Mouse (Mus musculus) adrenal gland, postnatal 14 days (tissue): Measurements from ENCODE around the gene Gif. TPM values are rescaled to one million over a fixed set of nuclear protein-coding genes. Genes with fewer than 3 reads are reported as not detected.

Source experiments
- DNase-seq: peaks from one replicate; pipeline ENCODE4 v3.0.0; 2021; ENCODE audit warnings: mixed read lengths
- long read RNA-seq, 2 experiments: library from polyadenylated mRNA; stranded (forward); transcript quantifications; one replicate each; pipeline ENCODE4 v2.0.0; 2021
- total RNA-seq: library from RNA; stranded (reverse); gene quantifications from 2 replicates; pipeline ENCODE4 v1.2.3, GENCODE M21; 2021

The Gif gene
- not detected in 2 replicates for total RNA-seq
- long read RNA-seq, experiment 1 = 0 reads
- long read RNA-seq, experiment 2 = 0 reads

DNA sequence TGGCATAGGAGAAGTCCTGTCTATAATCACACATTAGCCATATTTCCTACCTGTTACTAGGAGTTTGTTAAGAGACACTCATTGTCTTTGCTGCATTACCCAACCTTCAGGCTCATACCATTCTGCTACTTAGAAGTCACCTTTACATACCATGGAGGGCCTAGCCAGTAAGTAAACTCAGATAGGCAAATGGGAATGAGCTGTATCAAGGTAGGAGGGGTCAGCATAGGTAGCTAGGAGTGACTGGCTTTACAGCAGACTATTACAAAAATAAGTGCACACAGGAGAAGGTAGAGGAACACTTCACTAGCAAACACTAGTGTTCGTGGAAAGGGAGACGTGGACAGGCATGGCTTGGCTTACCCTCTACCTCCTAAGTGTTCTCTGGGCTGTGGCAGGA lies at the start of gene Gif:
Gene Gif, plus strand, starts transcription at position 257 of the 400 bp plus-strand sequence.
- DNase-seq = no peak

DNA sequence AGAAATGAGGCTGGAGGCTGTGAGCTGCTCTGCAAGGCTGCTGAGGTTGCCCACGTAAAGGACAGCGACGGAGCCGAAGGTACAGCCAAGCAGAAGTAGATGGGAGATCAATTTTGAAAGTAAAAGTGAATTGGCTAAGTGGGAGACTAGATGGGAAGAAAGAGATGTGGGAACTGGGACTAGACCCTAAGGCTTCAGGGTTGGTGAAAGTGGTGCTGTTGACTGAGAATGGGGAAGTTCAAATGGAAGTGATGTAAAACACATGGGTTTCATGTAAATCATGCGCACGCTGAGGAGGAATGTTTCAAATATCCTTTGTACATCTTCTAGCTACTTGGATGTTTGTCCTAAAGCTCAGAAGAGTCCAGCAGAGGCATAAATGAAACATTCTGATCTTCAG lies 49.0 kb upstream of the Gif start:
- no peak for DNase-seq

DNA sequence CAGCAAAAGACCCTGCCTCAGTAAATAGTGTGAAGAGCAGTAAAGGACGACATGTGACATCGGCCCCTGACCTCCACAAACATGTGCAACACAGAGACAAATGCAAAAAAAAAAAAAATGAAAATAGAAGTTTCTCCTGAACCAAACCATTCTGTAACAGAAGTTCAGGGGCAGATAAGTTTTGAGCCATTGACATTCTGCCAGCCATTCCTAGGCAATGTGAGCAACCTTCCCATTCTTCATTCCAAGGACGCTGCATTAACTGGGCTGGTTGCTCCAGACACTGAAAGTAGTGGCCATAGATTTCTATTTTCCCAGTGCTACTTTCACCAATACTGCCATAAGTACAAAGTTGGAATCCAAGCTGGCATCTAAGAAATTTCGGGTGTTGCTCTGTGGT lies 34.9 kb upstream of the Gif start:
- DNase-seq = peak; percentile 38

DNA sequence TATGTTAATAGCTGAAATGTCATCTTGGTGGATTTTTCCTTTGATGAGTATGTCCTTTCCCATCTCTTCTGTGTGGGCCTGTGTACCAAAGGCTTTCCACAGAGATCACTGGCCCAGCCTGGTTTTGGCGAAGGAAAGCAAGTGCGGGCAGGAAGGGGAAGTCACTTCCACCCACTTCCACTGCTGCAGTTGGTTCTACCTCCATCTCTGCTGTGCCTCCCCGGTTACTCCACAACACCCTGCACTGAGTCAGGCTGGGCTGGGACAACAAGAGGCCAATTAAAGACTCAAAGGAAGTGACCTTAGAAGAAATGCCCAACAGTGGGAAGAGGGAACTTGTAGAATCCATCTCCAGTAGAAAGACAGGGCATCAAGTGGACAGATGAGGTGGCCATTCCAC lies 27.3 kb upstream of the Gif start:
- no peak for DNase-seq

DNA sequence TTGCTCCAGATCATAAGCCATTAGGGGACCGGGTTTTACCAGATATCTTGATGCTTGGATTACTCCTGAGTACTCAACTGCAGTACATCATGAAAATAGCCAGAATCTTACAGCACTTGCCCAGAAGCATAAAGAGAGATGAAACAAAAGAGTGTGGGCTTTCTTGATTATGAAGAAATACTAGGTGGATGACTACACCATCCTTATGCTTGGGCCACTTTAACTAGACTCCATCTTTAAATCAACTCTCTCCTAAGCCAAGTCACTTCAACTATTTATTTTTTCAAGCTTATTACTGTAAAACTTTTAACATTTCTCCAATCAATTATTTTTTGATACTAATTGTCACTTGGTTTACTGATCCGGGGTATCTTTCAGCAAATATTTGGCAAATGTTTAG lies 23.5 kb upstream of the Gif start:
- DNase-seq = no peak

DNA sequence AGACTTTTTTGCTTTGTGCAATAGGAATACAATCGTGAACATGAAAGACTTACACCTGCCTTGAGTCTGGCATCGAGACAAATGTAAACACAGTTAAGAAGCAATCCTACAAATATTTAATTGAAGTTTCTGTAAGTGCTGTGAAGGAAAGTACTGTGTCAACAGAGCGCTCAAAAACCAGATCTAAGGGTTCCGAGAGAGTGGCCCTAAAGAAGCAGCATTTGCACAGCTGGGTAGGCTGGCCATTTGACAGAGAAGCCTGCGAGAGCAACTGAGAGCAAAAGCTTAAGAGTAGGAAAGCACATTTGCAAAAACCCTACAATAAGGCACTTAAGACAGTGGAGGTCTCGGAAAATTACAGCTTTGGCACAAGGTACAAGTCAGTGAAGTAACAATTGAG lies 23.1 kb upstream of the Gif start:
- no peak for DNase-seq

DNA sequence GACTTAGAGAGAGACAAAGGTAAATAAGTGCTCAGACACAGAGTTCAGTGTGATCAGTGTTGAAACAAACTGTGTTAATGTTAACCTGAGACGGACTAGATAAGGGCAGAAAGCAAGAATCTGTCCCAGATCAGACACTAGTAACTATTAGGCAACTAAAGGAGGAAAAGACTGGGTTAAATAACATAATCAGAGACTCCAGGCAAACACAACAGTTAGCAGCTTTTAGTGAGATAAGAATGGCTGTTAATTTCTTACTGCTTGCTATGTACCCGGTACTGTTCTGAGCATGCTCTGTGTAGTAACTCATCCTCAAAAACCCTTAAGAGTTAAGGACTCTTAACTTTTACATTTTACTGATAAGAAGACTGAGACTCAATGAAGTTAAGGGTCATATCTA lies 21.4 kb upstream of the Gif start:
- no peak for DNase-seq

DNA sequence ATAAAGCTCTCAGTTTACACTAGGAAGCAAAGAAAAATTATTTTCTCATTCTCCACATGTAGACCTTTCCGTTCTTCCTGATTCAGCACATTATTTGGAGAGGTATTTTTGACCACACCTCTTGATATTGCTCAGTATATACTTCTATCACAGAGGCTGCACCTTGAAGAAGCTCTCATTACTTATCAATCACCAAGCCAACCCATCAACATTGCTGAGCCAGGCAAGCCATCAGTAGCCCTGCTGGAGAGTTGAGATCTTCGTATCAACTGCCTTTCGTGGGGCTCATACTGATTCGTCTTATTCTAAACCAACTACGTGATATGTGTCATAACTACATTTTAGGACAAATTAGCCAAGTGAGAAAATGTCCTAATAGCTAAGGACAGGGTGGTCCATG lies 20.1 kb upstream of the Gif start:
- no peak for DNase-seq

DNA sequence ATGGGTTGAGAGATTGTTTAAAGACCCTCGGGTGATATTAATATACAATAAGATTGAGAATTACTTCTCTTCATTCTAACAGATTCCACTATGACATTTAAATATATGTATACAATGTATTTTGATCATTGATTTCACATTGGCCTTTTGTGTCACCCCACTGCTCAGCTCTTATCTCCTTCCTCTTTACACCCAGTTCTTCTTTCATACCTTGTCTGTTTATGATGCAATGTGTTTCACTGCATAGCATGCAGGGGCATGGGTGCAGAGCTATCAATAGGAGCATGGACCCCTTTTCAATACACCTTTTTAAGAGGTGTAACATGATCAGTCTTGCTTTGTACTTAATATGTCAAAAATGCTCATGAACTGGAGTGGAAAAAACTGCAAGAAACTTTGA lies 17.1 kb upstream of the Gif start:
- DNase-seq = no peak

DNA sequence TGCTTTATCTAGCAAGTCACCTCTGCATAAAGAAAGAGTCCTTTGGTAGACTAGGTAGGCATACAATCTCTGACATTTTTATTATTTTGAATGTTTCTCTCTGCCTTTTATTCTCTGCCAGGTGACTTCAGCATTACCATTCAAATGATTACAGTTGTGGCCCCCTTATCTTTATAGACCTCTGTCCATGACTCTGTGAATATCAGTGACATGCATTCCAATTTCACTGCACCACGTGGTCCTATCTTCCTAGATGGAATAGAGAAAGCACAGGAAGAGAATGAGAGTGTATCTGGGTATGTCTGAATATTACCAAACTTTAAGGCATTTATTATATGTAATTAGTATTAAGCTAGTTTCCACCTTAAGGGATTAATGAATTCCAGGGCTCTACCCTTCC lies 10.9 kb upstream of the Gif start:
- no peak for DNase-seq

DNA sequence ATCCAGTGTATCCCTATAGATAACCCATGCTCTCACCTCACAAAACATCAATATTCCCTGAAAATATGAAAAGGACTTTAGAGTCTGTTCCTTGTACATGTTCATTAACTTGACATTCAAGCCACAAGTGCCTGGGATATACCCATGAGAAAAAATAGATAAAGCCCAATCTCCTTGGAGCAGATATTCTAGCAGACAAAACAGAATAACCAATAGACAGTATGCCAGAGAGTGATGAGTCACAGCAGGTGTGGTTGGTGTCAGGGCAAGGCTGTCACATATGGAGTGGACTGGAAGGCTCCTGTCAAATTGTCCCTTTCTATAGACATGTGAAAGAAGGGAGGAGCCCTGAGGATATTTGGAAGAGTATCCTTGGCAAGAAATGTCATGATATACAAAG lies 1.7 kb upstream of the Gif start:
- no peak for DNase-seq

DNA sequence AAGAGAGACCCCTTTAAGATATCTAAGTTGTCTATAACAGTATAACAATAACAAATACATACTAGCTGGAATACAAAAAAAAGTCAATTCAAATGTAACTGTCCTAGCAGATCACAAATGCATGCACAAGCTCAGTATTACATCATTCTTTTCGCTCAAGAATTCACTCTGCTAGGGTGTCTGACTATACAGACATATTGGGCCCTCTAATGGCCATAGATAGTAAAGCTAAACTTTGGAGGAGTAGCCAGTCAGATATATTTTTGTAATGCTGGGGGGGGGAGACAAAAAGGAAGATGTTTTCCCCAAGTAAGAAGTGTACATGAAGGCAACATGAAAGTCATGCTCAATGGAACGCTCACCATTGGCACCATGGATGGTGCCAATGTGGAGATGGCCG lies 17.7 kb downstream of the Gif start:
- no peak for DNase-seq

DNA sequence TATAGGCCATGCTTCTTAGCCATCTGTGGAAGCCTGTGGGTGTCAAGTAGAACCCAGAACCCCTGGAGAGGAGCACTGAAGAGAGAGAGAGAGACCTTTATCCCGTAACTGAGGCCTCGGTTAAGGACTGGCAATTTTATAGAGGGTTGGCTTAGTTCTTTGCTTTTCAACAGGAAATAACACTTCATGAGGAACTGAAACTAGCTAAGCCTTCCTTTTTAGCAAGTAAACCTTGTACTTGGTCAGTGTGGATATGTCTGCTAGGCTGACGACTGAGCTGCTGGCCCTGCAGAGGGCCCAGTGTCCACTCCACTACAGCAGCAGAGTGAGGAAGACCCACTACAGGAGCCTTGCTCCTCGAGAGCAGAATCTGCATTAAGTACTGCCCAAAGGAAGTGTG lies 19.1 kb downstream of the Gif start:
- DNase-seq = no peak

DNA sequence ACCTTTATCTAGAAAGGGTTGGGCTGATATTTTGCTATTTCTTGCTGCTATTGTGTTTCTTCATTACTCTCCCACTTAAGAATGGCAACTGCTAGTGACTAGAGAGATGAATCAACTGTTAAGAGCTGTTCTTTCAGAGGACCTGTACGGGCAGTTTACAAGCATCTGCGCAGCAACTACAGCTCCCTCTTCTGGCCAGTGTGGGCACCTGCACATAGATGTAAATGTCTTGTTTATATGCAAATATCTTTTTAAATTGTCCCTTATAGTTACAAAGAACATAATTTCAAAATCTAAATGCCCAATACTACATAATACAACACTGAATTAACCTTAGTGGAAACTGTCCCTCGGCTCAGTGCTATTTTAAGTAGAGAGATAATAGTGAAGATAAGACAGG lies 20.8 kb downstream of the Gif start:
- DNase-seq = peak; percentile 59

DNA sequence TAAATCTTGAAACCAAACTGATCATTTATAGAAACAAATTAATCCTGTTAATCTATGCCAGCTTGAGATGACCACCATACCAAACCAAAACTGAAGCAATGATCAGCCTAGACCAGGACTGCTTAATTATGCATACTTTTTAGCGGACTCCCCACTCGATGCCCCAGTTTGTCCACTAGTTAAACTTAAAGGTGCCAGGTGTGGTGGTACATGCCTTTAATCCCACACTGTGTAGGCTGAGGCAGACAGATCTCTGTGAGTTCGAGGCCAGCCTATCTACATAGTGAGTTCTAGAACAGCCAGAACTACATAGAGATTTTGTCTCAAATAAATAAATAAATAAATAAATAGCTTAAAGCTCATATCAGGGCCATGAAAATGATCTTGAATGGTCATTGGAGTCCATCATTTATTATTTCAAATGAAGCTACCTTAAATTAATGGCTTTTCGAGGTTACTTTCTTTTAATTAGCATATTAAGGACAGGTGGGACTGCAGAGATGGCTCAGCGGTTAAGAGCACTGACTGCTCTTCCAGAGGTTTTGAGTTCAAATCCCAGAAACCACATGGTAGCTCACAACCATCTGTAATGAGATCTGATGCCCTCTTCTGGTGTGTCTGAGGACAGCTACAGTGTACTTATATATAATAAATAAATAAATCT lies 22.0 kb downstream of the Gif start:
- DNase-seq = no peak

DNA sequence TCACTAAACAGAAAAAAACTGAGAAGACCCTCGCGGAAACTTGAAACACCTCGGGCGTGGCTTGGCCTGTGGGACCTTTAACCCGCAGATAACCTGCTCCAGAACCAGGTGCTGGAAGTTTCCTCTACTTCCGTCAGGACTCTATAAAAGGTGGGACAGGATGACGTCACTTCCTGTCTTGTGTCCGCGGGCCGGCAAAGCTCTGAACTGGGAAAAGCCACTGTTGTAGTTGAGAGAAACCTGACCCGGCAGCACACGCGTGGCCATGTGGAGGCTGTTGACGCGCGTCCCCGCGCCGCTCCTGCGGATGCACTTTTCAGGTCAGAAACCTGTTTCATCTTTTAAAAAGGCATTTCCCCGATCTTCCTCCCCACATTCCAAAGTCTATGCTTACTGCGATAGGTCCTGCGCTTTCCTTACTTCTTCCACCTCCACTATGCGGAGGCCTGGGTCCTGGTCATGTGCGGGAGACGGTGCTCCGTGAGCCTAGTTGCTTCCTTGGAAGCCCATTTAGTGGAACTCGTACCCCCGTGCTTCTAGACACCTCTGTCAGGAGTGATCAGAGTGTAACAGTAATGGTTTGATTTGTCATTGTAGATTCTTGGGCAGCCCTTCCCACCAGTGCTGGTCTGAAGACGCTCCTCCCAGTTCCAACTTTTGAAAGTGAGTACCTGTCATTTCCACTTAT lies 23.0 kb downstream of the Gif start, which contains the start of gene Mrpl16:
Gene Mrpl16, plus strand, starts transcription at position 187 of the 688 bp plus-strand sequence.
- peak; percentile 91 for DNase-seq

DNA sequence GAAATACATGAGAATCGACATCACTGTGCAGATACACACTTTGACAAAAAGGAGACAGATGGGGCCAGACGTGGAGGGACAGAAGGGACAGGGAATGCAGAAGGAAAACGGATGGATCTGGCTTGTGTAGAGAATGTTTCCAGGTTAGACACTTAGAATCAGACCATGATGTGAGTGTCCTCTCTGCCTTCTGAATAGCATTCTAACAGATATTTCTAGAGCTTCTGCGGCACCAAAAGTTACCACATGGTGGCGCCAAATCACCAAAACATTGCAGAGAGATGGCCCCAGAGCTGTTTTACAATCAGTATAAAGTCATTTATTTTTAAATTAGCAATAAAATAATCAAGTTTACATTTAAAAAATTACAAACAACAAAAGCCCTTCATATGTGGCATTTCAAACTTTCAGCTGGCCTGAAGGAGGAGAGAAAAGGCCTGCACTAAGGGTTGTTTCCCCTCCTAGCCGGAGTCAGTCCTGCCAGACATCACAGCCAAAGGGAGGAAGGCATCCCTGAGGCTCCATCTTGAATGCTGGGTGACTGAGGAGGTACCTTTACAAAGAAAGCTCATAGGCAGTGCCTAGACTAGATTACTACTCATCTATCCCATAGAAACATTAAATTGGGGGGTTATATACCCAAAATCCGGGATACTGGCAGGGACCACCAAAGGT lies 30.0 kb downstream of the Gif start:
- peak; percentile 77 for DNase-seq

DNA sequence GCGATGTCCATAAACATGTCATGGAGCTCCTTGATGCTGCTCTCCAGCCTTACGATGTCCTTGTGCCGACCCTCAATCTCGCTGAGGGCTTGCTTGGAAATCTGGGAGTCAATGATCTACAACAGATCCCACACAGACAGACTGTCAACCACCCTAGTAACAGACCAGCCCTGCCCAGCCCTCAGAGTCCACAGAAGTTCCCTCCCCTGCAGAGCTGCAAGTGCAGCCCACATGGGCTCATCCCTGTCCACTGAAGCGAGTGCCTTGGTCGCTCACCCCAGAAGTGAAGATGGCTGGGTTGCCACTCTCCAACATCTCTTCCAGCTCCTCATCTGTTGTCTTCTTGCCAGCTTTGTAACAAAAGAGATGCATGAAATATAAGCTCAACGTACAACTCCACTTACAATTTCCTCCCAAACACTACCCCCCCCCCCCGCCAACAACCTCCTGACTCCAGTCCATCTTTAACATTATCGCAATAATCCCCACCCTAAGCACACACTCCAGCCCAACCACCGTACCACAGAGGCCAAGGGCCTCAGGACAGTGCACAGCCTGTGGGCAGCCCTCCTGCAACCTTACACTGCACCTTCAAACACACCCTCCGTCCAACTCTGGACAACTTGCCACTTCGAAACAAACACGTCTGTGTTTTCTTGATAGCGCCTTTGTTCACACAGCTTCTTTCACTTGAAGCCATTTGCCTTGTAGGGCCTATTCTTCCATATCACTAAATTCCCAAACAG lies 38.2 kb downstream of the Gif start:
- no peak for DNase-seq

DNA sequence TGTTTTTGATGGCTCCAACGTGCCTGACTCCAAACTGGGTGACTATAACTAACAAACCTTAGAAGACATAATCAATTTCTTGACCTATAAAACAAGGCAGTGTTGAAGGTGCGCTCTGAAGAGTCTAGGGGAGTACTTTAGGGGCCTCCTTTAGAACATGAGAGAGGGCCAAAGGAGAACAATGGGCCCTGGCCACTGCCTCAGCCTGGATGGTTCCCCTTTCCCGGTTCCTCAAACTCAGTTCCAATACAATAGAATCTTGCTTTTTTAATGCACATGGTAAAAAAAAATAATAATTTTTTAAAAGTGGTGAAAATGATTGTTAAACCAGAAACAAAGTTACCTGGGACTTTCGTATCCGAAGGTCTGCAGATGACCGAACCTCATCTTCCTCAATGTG lies 40.5 kb downstream of the Gif start:
- DNase-seq = no peak

DNA sequence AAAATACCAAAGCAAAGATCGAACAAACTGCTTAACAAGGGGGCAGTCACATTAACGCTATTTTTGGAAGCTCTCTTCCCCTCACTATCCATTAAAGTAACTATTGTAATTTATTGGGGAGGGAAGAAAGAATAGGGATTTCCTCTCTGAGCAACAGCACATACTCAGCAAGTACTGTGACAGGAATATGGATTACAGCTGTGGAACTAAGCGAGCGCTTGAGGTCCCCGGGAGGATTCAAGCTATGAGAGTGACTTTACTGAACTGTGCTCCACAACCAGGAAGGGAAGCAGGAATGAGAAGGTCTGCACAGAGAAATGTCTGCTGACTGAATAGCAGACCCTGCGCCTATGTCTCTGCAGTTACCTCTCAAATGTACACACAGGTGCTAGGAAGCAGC lies 41.5 kb downstream of the Gif start:
- DNase-seq = no peak

DNA sequence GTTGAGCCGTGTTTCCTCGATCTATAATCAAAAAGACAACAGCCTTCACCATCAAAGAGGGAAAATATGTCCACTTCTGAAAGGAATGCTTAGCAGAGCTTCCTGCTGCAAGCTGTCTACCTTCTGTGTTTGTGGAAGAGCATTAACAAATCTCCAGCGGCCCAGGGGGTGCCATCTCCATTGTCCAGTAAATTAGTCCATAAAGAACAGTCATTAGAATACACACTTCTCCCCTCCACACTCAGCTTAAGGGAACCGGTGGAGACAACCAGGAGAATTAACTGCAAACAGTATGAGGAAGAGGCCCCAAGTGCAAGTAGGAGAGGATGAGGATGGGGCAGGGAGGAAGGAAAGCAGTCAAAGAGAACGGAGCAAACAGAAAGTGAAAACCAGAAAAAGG lies 44.5 kb downstream of the Gif start:
- DNase-seq = no peak

DNA sequence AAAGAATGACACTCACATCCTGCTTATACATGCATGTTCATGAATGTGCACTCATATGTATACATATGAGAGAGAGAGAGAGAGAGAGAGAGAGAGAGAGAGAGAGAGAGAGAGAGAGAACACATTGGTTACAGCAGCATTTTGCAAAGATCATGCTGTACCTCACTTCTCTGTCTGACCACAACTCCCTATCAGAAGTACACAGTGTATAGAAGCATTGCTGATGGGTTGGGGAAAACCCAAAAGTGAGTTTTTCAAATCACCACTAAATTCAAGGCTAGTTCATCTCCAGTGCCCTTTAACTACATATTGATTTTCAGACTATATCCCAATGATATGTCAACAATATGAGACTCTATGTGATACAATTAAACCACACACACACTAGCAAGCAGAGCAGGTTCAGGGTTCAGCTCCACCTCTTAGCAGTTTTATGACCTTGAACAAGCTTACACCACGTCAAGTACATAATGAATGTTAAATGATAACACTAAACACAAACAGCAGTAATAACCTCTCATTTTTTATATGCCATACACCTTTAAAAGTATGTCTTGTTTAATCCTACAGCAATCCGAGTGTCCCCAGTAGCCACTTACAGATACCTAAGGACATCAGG lies 46.5 kb downstream of the Gif start:
- no peak for DNase-seq
